Comparison of ENCODE assay signal across 16 mouse cellular contexts in genomic region chr16:49887290-49887689, GRCm38 (mm10).
DNase-seq lines count a peak whose midpoint lies in the region; ATAC-seq lines count a peak whose summit lies in the region.
"Had no signal": no experiment of that assay in that cellular context is flagged by ENCODE, and none has a peak within 500 bp of the region (broad histone marks: within the 10 kb centered on the region; RNA-seq: fewer than 3 reads in every experiment).

No protein-coding gene starts in this region.

- H3K36me3 ChIP-seq in liver, embryonic 13.5 days: peaks cover 92% of the 10 kb centered on the region
- peaks cover 97% of the 10 kb centered on the region for H3K36me3 ChIP-seq in liver, embryonic 12.5 days
- peaks cover 86% of the 10 kb centered on the region for H3K36me3 ChIP-seq in liver, embryonic 16.5 days (ENCODE audit: control insufficient read depth, insufficient read depth)
- H3K36me3 ChIP-seq: hindbrain, embryonic 15.5 days had no signal

- DNase-seq in adrenal gland, adult 8-10 months: peak; percentile 33
- no peak for DNase-seq in adrenal gland, postnatal 4 days (ENCODE audit: low spot score in 2 of 2)
- DNase-seq in liver, embryonic 13.5 days: no peak
- no peak for DNase-seq in kidney, postnatal 4 days
- DNase-seq: cerebellum, adult 11 months; cerebellum, adult 8-10 months; gastrocnemius, postnatal 36 days; heart, postnatal 36 days had no signal

- no peak overlapping the region for H3K4me3 ChIP-seq in liver, embryonic 13.5 days (replicated peaks)
- H3K4me3 ChIP-seq in liver, embryonic 12.5 days: no peak overlapping the region
- H3K4me3 ChIP-seq in liver, embryonic 16.5 days (ENCODE audit: low read depth, low read length): no peak overlapping the region
- H3K4me3 ChIP-seq: embryonic facial prominence, embryonic 12.5 days; forebrain, embryonic 15.5 days; heart, embryonic 13.5 days; hindbrain, embryonic 15.5 days had no signal

- H3K4me1 ChIP-seq in liver, embryonic 13.5 days (replicated peaks): peaks cover 34% of the 10 kb centered on the region
- H3K4me1 ChIP-seq in liver, embryonic 12.5 days: peaks cover 26% of the 10 kb centered on the region
- H3K4me1 ChIP-seq in liver, embryonic 16.5 days (ENCODE audit: control insufficient read depth, low read depth, low read length): peaks cover 17% of the 10 kb centered on the region
- H3K4me1 ChIP-seq: forebrain, embryonic 15.5 days had no signal

- no peak overlapping the region for H3K9ac ChIP-seq in liver, embryonic 13.5 days
- H3K9ac ChIP-seq in liver, embryonic 12.5 days: no peak overlapping the region
- H3K9ac ChIP-seq in liver, embryonic 16.5 days (ENCODE audit: low read depth, low read length): no peak overlapping the region
- H3K9ac ChIP-seq: embryonic facial prominence, embryonic 12.5 days; forebrain, embryonic 15.5 days; heart, embryonic 13.5 days; hindbrain, embryonic 15.5 days had no signal

- H3K27me3 ChIP-seq in liver, embryonic 13.5 days: no peaks in the 10 kb centered on the region
- no peaks in the 10 kb centered on the region for H3K27me3 ChIP-seq in liver, embryonic 12.5 days (replicated peaks)
- no peaks in the 10 kb centered on the region for H3K27me3 ChIP-seq in liver, embryonic 16.5 days (ENCODE audit: control insufficient read depth, insufficient read depth, low read depth, low read length)
- H3K27me3 ChIP-seq: CH12.LX; embryonic facial prominence, embryonic 12.5 days; forebrain, embryonic 15.5 days; heart, embryonic 13.5 days; hindbrain, embryonic 15.5 days had no signal

- no peak overlapping the region for H3K27ac ChIP-seq in liver, embryonic 13.5 days
- H3K27ac ChIP-seq in liver, embryonic 12.5 days: no peak overlapping the region
- H3K27ac ChIP-seq in liver, embryonic 16.5 days (ENCODE audit: low read length): no peak overlapping the region
- H3K27ac ChIP-seq: embryonic facial prominence, embryonic 12.5 days; forebrain, embryonic 15.5 days; hindbrain, embryonic 15.5 days had no signal

- 54% methylated on average over 3 of the region's 3 CpGs for WGBS in liver, embryonic 13.5 days (ENCODE audit: insufficient replicate concordance)
- WGBS in liver, embryonic 12.5 days (ENCODE audit: insufficient replicate concordance): 73% methylated on average over 3 of the region's 3 CpGs
- 44% methylated on average over 3 of the region's 3 CpGs for WGBS in liver, embryonic 16.5 days (ENCODE audit: insufficient replicate concordance)

- peak; percentile 13; the same call in 1 of the 2 replicates for ATAC-seq in liver, embryonic 13.5 days (ENCODE audit: low read depth)
- ATAC-seq in liver, embryonic 12.5 days: no peak
- ATAC-seq in liver, embryonic 16.5 days (ENCODE audit: low read depth): peak; percentile 40; the same call in 1 of the 2 replicates
- ATAC-seq in megakaryocyte-erythroid progenitor cell, adult 5-6 weeks (replicated peaks; ENCODE audit: low FRiP score, low TSS enrichment, poor library complexity, severe bottlenecking): peak; percentile 23; the same call in 1 of the 2 replicates
- ATAC-seq: forebrain, embryonic 15.5 days had no signal

- no peaks in the 10 kb centered on the region for H3K9me3 ChIP-seq in liver, embryonic 13.5 days (replicated peaks)
- H3K9me3 ChIP-seq in liver, embryonic 12.5 days (replicated peaks): no peaks in the 10 kb centered on the region
- H3K9me3 ChIP-seq in liver, embryonic 16.5 days (replicated peaks; ENCODE audit: control insufficient read depth, low read length): no peaks in the 10 kb centered on the region
- H3K9me3 ChIP-seq: forebrain, embryonic 15.5 days; hindbrain, embryonic 15.5 days had no signal

- no peak overlapping the region for H3K4me2 ChIP-seq in liver, embryonic 13.5 days
- no peak overlapping the region for H3K4me2 ChIP-seq in liver, embryonic 12.5 days
- H3K4me2 ChIP-seq in liver, embryonic 16.5 days (ENCODE audit: low read depth, low read length): no peak overlapping the region
- H3K4me2 ChIP-seq: embryonic facial prominence, embryonic 12.5 days; forebrain, embryonic 15.5 days; hindbrain, embryonic 15.5 days had no signal
